23 mouse cellular contexts compared by ENCODE assay signal in genomic region chr14:31918461-31918860, GRCm38 (mm10).
"Had no signal": no experiment of that assay in that cellular context is flagged by ENCODE, and none has a peak within 500 bp of the region (broad histone marks: within the 10 kb centered on the region; RNA-seq: fewer than 3 reads in every experiment).

No protein-coding gene starts in this region.

- ATAC-seq: liver, embryonic 12.5 days had no signal

- H3K27me3 ChIP-seq: limb, embryonic 13.5 days; liver, embryonic 12.5 days; liver, embryonic 15.5 days; lung, embryonic 15.5 days; neural tube, embryonic 12.5 days; neural tube, embryonic 15.5 days had no signal

- H3K4me2 ChIP-seq: limb, embryonic 13.5 days; liver, embryonic 12.5 days; liver, embryonic 15.5 days; lung, embryonic 15.5 days; midbrain, embryonic 11.5 days; neural tube, embryonic 12.5 days; neural tube, embryonic 15.5 days had no signal

- H3K36me3 ChIP-seq: limb, embryonic 10.5 days; limb, embryonic 13.5 days; liver, embryonic 12.5 days; liver, embryonic 15.5 days; lung, embryonic 15.5 days; neural tube, embryonic 12.5 days; neural tube, embryonic 15.5 days had no signal

- DNase-seq: kidney, adult 9 months; kidney, postnatal 14 days; layer of hippocampus, adult 9-11 months; liver; lung, adult 18-20 months; lung, postnatal 4 days; midbrain, embryonic 14.5 days; right cerebral cortex, adult 18-20 months; right cerebral cortex, postnatal 14 days; right cerebral cortex, postnatal 4 days; thymus, adult 2 months; thymus, postnatal 14 days; thymus, postnatal 4 days had no signal

- H3K4me1 ChIP-seq: limb, embryonic 10.5 days; limb, embryonic 13.5 days; liver, embryonic 12.5 days; liver, embryonic 15.5 days; lung, embryonic 15.5 days; neural tube, embryonic 12.5 days; neural tube, embryonic 15.5 days had no signal

- H3K9ac ChIP-seq: limb, embryonic 13.5 days; liver, embryonic 12.5 days; liver, embryonic 15.5 days; lung, embryonic 15.5 days; neural tube, embryonic 12.5 days; neural tube, embryonic 15.5 days had no signal

- H3K27ac ChIP-seq: layer of hippocampus, adult 2 months; limb, embryonic 10.5 days; limb, embryonic 13.5 days; liver, embryonic 12.5 days; liver, embryonic 15.5 days; lung, embryonic 15.5 days; neural tube, embryonic 12.5 days; neural tube, embryonic 15.5 days; stomach, postnatal 0 days had no signal

- H3K9me3 ChIP-seq: limb, embryonic 10.5 days; liver, embryonic 12.5 days; liver, embryonic 15.5 days; lung, embryonic 15.5 days; neural tube, embryonic 12.5 days; neural tube, embryonic 15.5 days had no signal

- H3K4me3 ChIP-seq: layer of hippocampus, adult 2 months; limb, embryonic 10.5 days; limb, embryonic 13.5 days; liver, embryonic 12.5 days; liver, embryonic 15.5 days; lung, embryonic 15.5 days; neural tube, embryonic 12.5 days; neural tube, embryonic 15.5 days had no signal
